Mouse (Mus musculus) heart, embryonic 13.5 days (tissue): ENCODE results near the gene Ablim2. TPM values are rescaled to one million over a fixed set of nuclear protein-coding genes. Genes with fewer than 3 reads are reported as not detected.

Experiments
- ATAC-seq: fragments of 200-750 bp; cut with Nextera tagmentation; 2 replicates; pipeline ENCODE4 v1.8.0; 2017; ENCODE audit warnings: moderate TSS enrichment; ENCODE audit not compliant: insufficient number of reproducible peaks, low FRiP score, low TSS enrichment; ENCODE audit errors: extremely low read depth
- H3K27ac ChIP-seq: fragments of 300-500 bp; sonication (generic); replicated peaks from 2 replicates; pipeline ENCODE4 v1.5.1; 2015; ENCODE audit warnings: moderate library complexity, mild to moderate bottlenecking, inconsistent platforms
- H3K27me3 ChIP-seq: fragments of 300-500 bp; sonication (generic); replicated peaks from 2 replicates; pipeline ENCODE4 v1.6.1; 2015; ENCODE audit warnings: mild to moderate bottlenecking, inconsistent platforms
- H3K36me3 ChIP-seq: fragments of 300-500 bp; sonication (generic); 2 replicates; pipeline ENCODE4 v1.6.1; 2015; ENCODE audit warnings: mild to moderate bottlenecking, inconsistent platforms
- H3K4me1 ChIP-seq: fragments of 300-500 bp; sonication (generic); 2 replicates; pipeline ENCODE4 v1.6.1; 2015; ENCODE audit warnings: inconsistent platforms
- H3K4me2 ChIP-seq: fragments of 300-500 bp; sonication (generic); 2 replicates; pipeline ENCODE4 v1.6.1; 2015; ENCODE audit warnings: inconsistent platforms, mild to moderate bottlenecking, moderate library complexity
- H3K4me3 ChIP-seq: fragments of 300-500 bp; sonication (generic); 2 replicates; pipeline ENCODE4 v1.5.1; 2015; ENCODE audit warnings: moderate library complexity, mild to moderate bottlenecking, inconsistent platforms
- H3K9ac ChIP-seq: fragments of 300-500 bp; sonication (generic); 2 replicates; pipeline ENCODE4 v1.6.1; 2015; ENCODE audit warnings: inconsistent platforms, mild to moderate bottlenecking, moderate library complexity
- H3K9me3 ChIP-seq: fragments of 300-500 bp; sonication (generic); 2 replicates; pipeline ENCODE4 v1.6.1; 2016; ENCODE audit warnings: inconsistent platforms
- WGBS: fragments of 180-500 bp; shearing (Covaris S2); methylation state at CpG from one replicate; pipeline ENCODE4 v1.1.7; 2015; ENCODE audit warnings: mixed read lengths; 5-methylcytosine and 5-hydroxymethylcytosine counted together
- polyA plus RNA-seq: library from polyadenylated mRNA; unstranded; fragments of >200 nt; fragmentation: Nextera tagmentation; extraction: Ambion mirVana; gene quantifications from 2 replicates; pipeline ENCODE4 v1.2.1, GENCODE M21; 2015

The Ablim2 gene
- 4.9 and 5.1 TPM in 2 replicates for polyA plus RNA-seq

DNA sequence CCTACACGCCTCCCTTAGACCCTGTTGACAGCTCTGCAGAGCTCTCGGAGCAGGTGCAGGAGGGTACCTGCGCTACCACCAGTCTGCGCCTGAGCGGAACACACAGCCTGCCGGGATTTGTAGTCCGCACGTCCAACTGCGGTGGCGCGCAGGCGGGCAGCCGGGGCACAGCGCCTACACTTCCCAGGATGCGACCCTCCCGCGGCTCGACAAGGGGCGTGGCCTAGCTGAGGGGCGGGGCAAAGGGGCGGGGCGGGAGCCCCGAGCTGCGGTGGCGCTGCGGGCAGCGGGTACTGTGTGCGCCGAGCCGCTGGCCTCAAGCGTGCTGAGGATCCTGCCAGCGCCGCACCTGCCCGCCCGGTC is at the start of gene Ablim2:
TSS of gene Ablim2 (plus strand) at position 242 of the 363 bp plus-strand sequence.
- Histone ChIP-seq H3K27me3 (peaks cover 71% of the 10 kb centered on the region), H3K9ac (peak within 1 kb of the TSS; percentile 81), H3K36me3 (no peaks in the 10 kb centered on the region), H3K4me2 (peak within 1 kb of the TSS; percentile 100), H3K27ac (no peak within 1 kb of the TSS), H3K9me3 (no peaks in the 10 kb centered on the region), H3K4me3 (peak within 1 kb of the TSS; percentile 76), H3K4me1 (peaks cover 21% of the 10 kb centered on the region)
- ATAC-seq: peak; percentile 90
- under 1% methylated on average over 35 of the region's 35 CpGs for WGBS

- Histone ChIP-seq H3K36me3 (peaks cover 4% of the 10 kb centered on the region; the same call in 1 of the 2 replicates), H3K4me2 (no peak overlapping the region), H3K4me3 (no peak overlapping the region), H3K9me3 (no peaks in the 10 kb centered on the region), H3K27ac (no peak overlapping the region), H3K27me3 (0 out of 2 replicates have a peak, but pooled peaks cover 20% of the 10 kb centered on the region), H3K9ac (no peak overlapping the region), H3K4me1 (peaks cover 3% of the 10 kb centered on the region)
- WGBS: 65% methylated on average over 3 of the region's 3 CpGs
- no peak for ATAC-seq
Observed at GRCm38 (mm10) chr5:35710481-35710880, 47.2 kb upstream of the Ablim2 start.

- H3K36me3 ChIP-seq: peaks cover 5% of the 10 kb centered on the region; the same call in 1 of the 2 replicates
- no peak overlapping the region for H3K9ac ChIP-seq
- no peaks in the 10 kb centered on the region for H3K9me3 ChIP-seq
- no peak overlapping the region for H3K4me2 ChIP-seq
- 0 out of 2 replicates have a peak, but pooled peaks cover 20% of the 10 kb centered on the region for H3K27me3 ChIP-seq
- H3K27ac ChIP-seq: no peak overlapping the region
- no peak overlapping the region for H3K4me3 ChIP-seq
- H3K4me1 ChIP-seq: peaks cover 3% of the 10 kb centered on the region
- no peak for ATAC-seq
- 64% methylated on average over 3 of the region's 3 CpGs for WGBS
Observed at GRCm38 (mm10) chr5:35710931-35711330, 46.7 kb upstream of the Ablim2 start.

DNA sequence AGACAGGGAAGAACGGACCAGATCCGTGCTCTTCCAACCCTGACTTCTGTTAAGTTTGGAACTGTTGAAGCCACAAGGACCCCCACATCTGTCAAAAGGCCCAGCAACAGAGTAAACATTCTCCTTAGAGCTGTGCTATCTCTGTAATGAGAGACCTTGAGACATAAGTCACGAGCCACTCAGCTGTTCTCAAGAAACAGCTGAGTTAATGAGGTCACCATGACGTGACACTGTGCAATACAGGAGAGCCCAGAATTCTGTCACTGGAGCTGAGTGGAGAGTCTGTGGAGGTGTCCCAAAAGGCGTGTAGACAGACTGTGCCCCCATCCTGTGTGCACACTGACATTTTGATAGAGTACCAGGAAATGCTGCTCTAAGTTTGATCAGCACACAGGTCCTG is 45.2 kb upstream of the Ablim2 start:
- Histone ChIP-seq H3K27me3 (0 out of 2 replicates have a peak, but pooled peaks cover 23% of the 10 kb centered on the region), H3K36me3 (peaks cover 5% of the 10 kb centered on the region; the same call in 1 of the 2 replicates), H3K4me1 (peaks cover 4% of the 10 kb centered on the region), H3K9me3 (no peaks in the 10 kb centered on the region), H3K4me2 (no peak overlapping the region), H3K4me3 (no peak overlapping the region), H3K27ac (no peak overlapping the region), H3K9ac (no peak overlapping the region)
- 65% methylated on average over 5 of the region's 5 CpGs for WGBS
- ATAC-seq: no peak

- Histone ChIP-seq H3K36me3 (peaks cover 5% of the 10 kb centered on the region; the same call in 1 of the 2 replicates), H3K9me3 (no peaks in the 10 kb centered on the region), H3K9ac (no peak overlapping the region), H3K27me3 (0 out of 2 replicates have a peak, but pooled peaks cover 22% of the 10 kb centered on the region), H3K4me2 (no peak overlapping the region), H3K4me3 (no peak overlapping the region), H3K27ac (no peak overlapping the region), H3K4me1 (peaks cover 17% of the 10 kb centered on the region)
- ATAC-seq: peak; percentile 33; the same call in 1 of the 2 replicates
- WGBS: 44% methylated on average over 13 of the region's 13 CpGs
Observed at GRCm38 (mm10) chr5:35713649-35714354, 43.9 kb upstream of the Ablim2 start.

DNA sequence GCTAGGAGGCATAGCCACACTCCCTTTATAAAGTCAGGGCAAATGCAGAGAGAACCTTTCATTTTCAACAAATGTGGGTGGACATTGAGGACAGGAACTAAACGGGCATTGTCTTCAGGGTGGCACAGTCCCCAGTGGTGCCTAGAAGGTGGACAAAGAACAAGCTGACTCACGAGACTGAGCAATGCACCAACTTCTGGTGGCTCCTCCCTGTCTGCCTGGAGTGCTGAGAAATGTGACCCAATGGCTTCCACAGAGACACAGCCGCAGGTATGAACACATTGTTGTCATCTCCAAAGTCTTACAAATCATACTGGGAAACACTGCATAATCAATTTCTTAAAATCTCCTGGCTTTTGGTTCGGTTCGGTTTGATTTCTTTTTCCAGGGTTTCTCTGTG is 40.2 kb upstream of the Ablim2 start:
- Histone ChIP-seq H3K27me3 (0 out of 2 replicates have a peak, but pooled peaks cover 14% of the 10 kb centered on the region), H3K4me1 (peaks cover 48% of the 10 kb centered on the region), H3K9ac (no peak overlapping the region), H3K4me2 (no peak overlapping the region), H3K36me3 (peaks cover 9% of the 10 kb centered on the region; the same call in 1 of the 2 replicates), H3K27ac (no peak overlapping the region), H3K4me3 (no peak overlapping the region), H3K9me3 (no peaks in the 10 kb centered on the region)
- ATAC-seq: no peak
- 78% methylated on average over 5 of the region's 5 CpGs for WGBS

- Histone ChIP-seq H3K9me3 (no peaks in the 10 kb centered on the region), H3K27me3 (0 out of 2 replicates have a peak, but pooled peaks cover 11% of the 10 kb centered on the region), H3K27ac (no peak overlapping the region), H3K9ac (no peak overlapping the region), H3K4me2 (no peak overlapping the region), H3K4me3 (no peak overlapping the region), H3K4me1 (peaks cover 53% of the 10 kb centered on the region), H3K36me3 (peaks cover 8% of the 10 kb centered on the region; the same call in 1 of the 2 replicates)
- WGBS: 35% methylated on average over 4 of the region's 4 CpGs
- ATAC-seq: no peak
Observed at GRCm38 (mm10) chr5:35717946-35718345, 39.7 kb upstream of the Ablim2 start.

GRCm38 (mm10) chr5:35718817-35719216 is 38.9 kb upstream of the Ablim2 start:
- H3K4me1 ChIP-seq: peaks cover 59% of the 10 kb centered on the region
- 0 out of 2 replicates have a peak, but pooled peaks cover 7% of the 10 kb centered on the region for H3K36me3 ChIP-seq
- WGBS: 60% methylated on average over 11 of the region's 11 CpGs
- no peak overlapping the region for H3K4me2 ChIP-seq
- no peak for ATAC-seq
- H3K9ac ChIP-seq: no peak overlapping the region
- no peak overlapping the region for H3K27ac ChIP-seq
- H3K4me3 ChIP-seq: no peak overlapping the region
- 0 out of 2 replicates have a peak, but pooled peaks cover 9% of the 10 kb centered on the region for H3K27me3 ChIP-seq
- no peaks in the 10 kb centered on the region for H3K9me3 ChIP-seq

DNA sequence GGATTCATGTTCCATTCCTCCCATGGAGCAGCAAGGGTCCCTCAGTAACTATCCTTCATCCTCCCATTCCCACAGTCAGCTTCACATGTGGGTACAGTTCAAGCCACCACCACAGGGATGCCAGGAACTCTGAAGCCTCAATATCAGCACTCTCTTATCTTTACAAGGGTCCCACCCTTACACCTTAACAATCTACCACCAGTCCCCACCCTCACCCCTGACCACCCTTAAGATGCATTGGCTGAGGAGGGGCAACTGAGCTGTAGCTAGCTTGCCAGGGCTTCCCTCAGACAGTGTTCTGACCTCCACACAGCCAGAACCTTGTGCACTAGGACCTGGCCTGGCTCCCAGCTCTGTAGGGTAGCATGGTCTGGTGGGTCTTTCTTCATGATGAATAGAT is 38.3 kb upstream of the Ablim2 start:
- ATAC-seq: no peak
- H3K27me3 ChIP-seq: 0 out of 2 replicates have a peak, but pooled peaks cover 8% of the 10 kb centered on the region
- no peak overlapping the region for H3K9ac ChIP-seq
- H3K4me2 ChIP-seq: no peak overlapping the region
- H3K4me1 ChIP-seq: peaks cover 59% of the 10 kb centered on the region
- H3K36me3 ChIP-seq: 0 out of 2 replicates have a peak, but pooled peaks cover 7% of the 10 kb centered on the region
- H3K9me3 ChIP-seq: no peaks in the 10 kb centered on the region
- H3K4me3 ChIP-seq: no peak overlapping the region
- no peak overlapping the region for H3K27ac ChIP-seq

DNA sequence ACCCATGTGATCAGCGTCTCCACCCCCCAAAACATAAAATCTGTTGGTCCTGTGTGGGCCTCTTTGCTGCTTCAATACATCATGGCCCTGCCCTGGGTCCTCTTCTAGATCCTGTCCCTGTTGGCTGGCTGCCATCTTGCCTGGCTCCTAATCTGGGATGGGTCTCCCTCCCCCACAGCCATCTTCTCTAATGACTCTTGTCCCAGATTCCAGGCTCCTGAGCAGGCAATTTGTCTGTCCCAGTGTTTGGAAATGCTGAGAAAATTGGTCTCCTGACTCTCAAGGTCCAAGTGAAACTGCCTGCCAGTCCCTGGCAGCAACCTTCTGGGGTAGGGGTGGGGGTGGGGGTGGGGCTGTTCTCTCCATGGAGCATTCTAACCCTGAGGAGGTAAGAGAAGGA is 37.8 kb upstream of the Ablim2 start:
- no peak for ATAC-seq
- H3K27me3 ChIP-seq: 0 out of 2 replicates have a peak, but pooled peaks cover 3% of the 10 kb centered on the region
- H3K27ac ChIP-seq: no peak overlapping the region
- 0 out of 2 replicates have a peak, but pooled peaks cover 7% of the 10 kb centered on the region for H3K36me3 ChIP-seq
- H3K9ac ChIP-seq: no peak overlapping the region
- H3K9me3 ChIP-seq: no peaks in the 10 kb centered on the region
- WGBS: 67% methylated on average over 1 of the region's 1 CpGs
- peaks cover 59% of the 10 kb centered on the region for H3K4me1 ChIP-seq
- H3K4me3 ChIP-seq: no peak overlapping the region
- H3K4me2 ChIP-seq: no peak overlapping the region

GRCm38 (mm10) chr5:35721933-35722332 is 35.7 kb upstream of the Ablim2 start:
- 92% methylated on average over 2 of the region's 2 CpGs for WGBS
- ATAC-seq: no peak
- H3K27me3 ChIP-seq: no peaks in the 10 kb centered on the region
- H3K36me3 ChIP-seq: 0 out of 2 replicates have a peak, but pooled peaks cover 4% of the 10 kb centered on the region
- H3K4me3 ChIP-seq: no peak overlapping the region
- H3K4me2 ChIP-seq: no peak overlapping the region
- no peak overlapping the region for H3K27ac ChIP-seq
- H3K4me1 ChIP-seq: peaks cover 62% of the 10 kb centered on the region
- no peak overlapping the region for H3K9ac ChIP-seq
- no peaks in the 10 kb centered on the region for H3K9me3 ChIP-seq
